Mouse (Mus musculus) neutrophil, adult 5-6 weeks (primary cell): ENCODE data around the gene Tmem170b. TPM values are rescaled to one million over a fixed set of nuclear protein-coding genes. Genes with fewer than 3 reads are reported as not detected.
A peak's percentile ranks its signal among the peaks of the same experiment; 100 is the strongest.

ENCODE experiments used
- ATAC-seq: fragments of 151-379, 151-347 bp; 2 replicates; pipeline ENCODE4 v1.8.0; 2017; ENCODE audit warnings: mild to moderate bottlenecking, moderate TSS enrichment; ENCODE audit not compliant: insufficient number of reproducible peaks, poor library complexity, low FRiP score, severe bottlenecking; ENCODE audit errors: extremely low read depth
- total RNA-seq: library from RNA; stranded (forward); fragments of 200-1000 nt; gene quantifications from 2 replicates; pipeline ENCODE4 v1.2.3, GENCODE M21; 2017

The Tmem170b gene
- 21.0 and 22.5 TPM in 2 replicates for total RNA-seq

DNA sequence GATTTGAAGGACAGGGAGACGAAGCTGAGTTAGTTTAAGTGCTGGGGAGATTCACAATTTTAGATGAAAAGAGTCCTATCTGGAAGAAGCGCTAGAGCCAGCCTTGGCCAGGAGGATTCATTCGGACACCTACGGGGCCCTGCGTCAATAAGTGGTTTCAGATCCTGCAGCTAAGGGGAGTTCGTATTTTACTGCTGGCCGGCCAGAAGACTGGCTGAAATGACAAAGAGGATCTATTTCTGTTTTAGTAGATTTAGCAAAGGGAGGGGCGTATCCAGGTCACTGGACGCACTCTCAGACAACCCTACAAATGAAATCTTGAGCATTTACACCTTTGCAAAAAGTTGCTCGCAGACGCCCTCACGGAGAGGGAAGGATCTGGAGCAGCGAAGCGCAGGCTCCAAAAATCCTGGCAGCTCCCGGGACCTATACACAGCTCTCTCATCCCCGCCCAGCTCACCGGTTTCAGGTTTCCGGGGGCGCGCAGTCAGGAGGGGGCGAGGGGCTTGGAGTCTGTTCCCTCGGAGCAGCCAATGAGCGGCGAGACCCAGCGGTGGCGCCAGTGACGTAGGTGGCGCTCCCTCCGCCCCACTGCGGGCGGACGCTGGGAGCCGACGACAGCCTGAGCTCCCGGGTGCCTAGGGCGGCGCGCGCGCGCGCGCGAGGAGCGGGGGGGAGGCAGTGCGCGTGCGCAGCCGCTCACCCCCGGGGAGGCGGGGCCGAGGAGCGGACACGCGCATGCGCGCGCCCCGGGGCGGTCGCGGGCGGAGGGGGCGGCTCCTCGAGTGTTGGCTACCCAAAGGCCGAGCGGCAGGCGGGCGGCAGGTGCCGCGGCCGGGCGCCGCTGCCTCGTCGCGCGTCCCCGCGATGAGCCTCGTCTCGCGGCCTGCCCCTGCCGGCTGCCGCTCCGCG, at the start of gene Tmem170b:
Gene Tmem170b, plus strand, starts transcription at position 809 of the 912 bp plus-strand sequence.
- ATAC-seq, result peak; percentile 87

- ATAC-seq, result no peak
Observed at GRCm38 (mm10) chr13:41561024-41561423, 44.7 kb upstream of the Tmem170b start.

DNA sequence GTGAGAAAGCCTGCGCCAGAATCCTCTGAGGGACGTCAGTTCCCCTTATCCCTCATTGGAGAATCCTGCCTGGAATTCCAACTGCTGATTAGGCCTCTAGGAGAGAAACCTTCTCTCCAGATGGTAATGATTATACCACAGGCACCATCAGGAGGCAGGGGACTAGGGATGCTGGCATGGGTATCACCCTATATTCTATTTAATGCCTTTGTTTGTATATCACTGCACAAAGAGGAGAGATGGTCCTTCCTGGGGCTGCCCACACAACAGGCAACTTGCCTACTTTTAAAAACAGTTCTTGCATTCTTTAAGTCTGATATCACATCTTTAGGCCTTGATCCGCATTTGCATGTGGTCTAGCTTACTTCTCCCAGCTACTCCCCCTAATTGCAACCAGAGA, 37.3 kb upstream of the Tmem170b start:
- ATAC-seq, result no peak

DNA sequence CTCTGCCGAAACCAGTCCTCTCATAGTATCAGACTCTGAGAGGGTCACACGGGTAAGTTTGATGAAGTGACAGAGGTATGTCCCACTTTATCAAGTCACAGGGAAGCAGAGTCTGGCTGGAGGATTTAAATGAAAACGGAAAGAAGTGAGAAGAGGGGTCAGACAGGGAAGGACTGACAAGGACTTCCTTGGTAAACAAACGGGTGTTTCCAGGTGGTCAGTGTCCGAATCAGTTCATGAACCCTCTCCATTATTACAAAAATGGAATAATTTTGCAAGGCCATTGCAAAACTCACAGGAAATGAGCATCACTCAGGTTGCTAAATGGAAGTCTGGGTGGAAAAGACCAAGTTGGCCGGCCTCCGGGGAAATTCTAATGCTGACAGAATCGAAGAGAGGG, 36.8 kb upstream of the Tmem170b start:
- no peak for ATAC-seq

GRCm38 (mm10) chr13:41569776-41570175, 35.9 kb upstream of the Tmem170b start:
- ATAC-seq, result no peak

GRCm38 (mm10) chr13:41571368-41572350, 34.0 kb upstream of the Tmem170b start:
- ATAC-seq, result peak; percentile 95

DNA sequence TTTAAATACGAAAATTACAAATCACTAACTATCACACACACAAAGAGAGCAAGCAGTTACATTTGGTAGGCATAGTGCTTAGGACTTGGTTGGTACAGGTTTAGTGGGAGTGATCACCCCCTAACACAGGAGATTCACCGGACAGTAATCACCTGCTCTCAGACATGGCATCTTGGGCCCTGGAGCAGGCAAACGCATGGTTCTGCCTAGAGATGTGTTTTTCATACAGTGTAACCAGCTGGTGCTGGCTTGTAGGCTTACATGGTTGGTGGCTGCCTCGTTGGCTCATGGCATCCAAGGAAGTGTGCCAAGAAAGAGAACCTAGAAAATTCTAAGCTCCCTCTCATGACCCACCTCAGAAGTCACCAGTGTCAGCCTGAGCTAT, 33.4 kb upstream of the Tmem170b start:
- ATAC-seq, result no peak

DNA sequence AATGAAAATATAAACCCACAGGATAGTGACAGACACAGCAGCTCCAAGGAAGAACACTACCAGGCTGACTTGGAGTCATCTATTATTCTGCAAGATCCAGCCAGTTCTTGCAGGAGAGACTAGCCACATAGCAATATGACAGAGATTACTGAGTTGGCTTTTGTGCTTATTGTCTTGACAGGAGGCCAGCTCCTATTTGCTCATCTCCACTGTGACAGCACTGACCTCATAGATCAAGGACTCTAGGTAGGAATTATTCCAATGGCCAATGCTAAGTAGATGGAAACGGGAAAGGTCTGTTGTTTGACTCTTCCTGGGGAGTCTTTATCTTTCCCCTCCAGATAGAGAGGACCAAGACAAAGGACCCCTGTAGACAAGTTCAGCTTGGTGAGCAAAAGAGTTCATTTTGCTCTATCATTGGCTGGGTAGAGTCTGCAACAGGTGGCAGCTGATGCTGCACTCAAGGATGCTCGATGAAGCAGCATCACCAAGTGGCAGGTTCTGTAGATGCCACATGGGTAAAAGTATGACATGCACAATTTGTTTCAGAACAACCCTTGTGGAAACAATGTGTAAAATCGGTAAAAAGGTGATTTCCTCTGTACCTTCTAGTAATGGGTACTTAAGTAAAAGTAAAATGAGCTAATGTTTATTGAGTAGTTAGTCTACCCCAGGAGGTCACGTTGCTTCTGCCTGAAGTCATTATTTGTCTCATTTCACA, 32.4 kb upstream of the Tmem170b start:
- ATAC-seq, result no peak

DNA sequence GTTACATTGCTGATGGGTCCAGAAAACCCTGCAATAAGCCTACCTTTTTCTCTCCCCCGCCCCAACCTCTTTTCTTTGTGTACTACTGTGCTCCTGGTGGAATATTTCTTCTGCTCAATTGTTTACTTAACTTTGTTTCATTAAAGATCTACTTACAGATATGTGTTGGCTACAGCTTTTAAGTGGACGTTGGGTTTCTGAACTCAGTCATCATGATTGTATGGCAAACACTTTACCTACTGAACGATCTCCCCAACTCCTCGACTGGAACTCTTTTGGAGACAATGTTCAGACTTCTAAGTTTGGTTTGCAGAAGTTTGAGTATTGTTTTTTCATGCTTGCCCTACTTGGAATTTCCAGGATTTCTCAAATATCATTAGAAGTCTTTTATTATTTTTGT, 24.6 kb upstream of the Tmem170b start:
- ATAC-seq, result no peak

- ATAC-seq, result 0 out of 2 replicates have a peak, but pooled peaks have one; percentile 39
Observed at GRCm38 (mm10) chr13:41583666-41584357, 21.9 kb upstream of the Tmem170b start.

DNA sequence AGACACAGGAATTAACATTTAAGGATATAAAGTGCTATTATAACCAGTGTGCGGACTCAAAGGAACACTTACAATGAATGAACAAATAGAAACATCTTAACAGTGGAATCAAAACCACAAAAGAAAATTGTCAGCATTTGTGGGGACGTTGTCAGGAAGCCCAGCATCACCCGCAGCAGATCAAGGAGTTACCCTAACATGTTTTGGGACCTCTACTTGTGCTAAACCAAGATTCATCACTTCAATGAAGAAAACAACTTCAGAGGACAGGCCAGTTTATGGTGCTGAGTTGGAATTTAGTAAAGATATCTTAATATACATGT, 21.4 kb upstream of the Tmem170b start:
- ATAC-seq, result no peak

DNA sequence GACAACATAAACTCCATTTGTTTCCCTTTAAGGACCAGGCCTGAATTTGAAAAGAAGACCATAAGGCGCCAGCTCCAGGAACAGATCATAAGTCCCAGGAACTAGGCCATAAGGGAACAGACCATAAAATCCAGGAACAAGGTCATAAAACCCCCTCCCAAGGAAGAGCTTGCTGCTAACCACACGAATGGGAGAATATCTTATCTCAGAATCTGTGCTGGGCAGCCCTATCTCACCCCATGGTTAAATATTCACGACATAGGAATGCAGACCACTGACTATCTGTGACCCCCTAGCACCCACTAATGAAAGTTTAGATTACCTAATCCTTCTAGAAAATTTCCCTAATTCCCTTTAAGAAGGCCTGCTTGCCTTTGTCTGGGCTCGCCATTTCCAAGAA, 20.8 kb upstream of the Tmem170b start:
- ATAC-seq, result no peak

- peak; percentile 60 for ATAC-seq
Observed at GRCm38 (mm10) chr13:41596678-41597077, 9.0 kb upstream of the Tmem170b start.

DNA sequence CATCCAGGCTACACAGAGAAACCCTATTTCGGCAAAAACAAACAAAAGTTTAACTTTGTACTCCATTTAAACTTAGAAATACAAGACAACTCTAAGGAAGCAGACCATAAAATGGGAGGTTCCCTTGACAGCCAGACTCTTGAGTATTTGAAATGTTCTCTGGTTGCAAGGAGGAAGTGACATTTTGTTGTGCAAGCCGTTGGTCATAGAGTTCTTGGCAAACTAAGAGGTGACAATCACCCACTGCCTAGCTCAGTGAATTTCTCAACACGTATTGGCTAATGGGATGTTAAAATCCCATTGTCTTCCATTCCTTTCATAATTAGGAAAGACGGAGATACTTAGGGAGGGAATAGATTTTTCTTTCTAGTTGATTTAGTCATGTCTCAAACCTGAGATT, 5.7 kb upstream of the Tmem170b start:
- ATAC-seq, result peak; percentile 87

GRCm38 (mm10) chr13:41601056-41601455, 4.7 kb upstream of the Tmem170b start:
- no peak for ATAC-seq

DNA sequence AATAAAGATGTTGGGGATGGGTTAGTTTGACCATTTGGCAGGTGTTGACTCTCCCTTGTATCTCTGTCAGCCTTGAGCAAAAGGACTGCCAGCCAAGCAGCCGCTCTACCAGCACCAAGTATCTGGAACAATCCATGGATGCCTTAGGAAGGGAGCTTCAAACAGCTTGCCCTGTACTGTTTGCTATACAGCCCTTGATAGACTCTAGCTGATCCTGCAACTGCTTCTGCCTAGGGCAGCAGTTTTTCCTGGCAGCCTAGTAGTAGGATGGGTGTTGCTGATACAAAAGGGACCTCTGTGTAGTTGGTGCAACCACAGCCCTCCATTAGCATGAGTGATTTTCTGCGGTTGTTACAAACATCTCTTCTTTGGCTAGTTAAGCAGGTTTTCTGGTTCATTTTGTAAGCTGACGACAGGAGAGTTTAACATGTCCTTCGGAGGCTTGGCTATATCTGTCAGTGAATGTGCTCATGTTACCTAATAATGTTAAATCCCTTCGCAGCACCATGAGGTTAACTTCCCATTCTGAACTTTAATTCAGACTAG, 1.7 kb upstream of the Tmem170b start:
- no peak for ATAC-seq

DNA sequence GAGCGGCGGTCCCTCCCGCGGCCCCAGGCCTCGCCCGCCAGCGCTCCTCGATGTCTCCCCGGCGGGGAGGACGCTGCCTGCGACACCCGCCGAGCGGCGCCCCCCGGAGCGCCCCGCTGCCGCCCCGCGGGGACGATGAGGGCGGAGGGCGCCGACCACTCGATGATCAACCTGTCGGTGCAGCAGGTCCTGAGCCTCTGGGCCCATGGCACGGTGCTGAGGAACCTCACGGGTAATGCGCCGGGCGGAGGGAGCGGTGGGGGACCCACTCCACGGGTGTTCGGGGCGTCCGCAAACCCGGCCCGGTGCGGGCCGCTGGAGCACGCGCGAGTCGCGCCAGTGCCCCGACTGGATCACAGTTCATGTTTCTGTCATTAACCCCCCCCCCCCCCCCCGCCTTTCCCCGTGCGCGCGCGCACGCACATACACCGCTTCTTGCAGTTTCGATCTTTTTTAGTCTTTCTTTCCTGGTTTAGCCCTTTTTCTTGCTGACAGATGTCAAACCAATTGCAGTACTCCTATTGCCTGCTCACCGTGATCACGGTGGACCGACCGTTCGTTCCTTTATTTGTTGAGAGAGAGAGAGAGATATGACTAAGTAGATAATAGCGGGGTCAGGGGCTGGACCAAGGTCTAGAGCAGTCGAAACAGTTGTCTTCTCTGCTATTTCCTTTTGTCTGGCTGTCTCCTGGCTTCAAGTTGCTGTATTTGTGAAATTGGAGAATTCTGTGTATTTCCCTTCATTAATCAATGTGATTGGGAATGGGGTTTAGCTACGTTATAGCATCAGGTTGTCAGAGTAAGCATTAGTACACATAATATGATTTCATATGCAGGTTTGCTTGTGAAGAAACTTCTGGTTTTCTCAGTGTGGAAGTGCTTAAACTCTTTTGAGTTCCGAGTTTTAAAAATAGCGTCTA, 634 bp downstream of the Tmem170b start:
- ATAC-seq, result no peak
